In the genomic region with DNA sequence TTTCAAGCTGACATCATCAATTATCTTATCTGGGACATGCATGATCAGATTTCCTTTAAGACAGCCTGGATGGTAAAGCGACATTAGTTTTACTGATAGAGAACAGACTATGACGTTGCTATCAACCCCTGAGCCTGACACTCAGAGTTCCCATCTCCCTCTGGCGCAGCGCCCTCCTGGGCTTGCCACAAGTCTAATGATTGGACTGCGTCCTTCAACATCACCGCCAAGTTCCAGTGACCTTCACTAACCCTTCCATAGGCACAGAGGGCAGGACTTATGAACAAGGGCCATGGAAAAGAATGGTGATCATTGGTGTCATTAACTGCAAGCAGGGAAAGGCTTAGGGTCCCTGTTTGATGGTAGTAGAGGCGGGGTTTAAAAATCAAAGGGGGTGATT, we compare ENCODE assay signal across 12 mouse cellular contexts.
"Had no signal": no experiment of that assay in that cellular context is flagged by ENCODE, and none has a peak within 500 bp of the region (broad histone marks: within the 10 kb centered on the region; RNA-seq: fewer than 3 reads in every experiment).

No protein-coding gene starts in this region.

- DNase-seq: kidney, postnatal 14 days; lung, embryonic 14.5 days; lung, postnatal 10 days; thymus, postnatal 4 days had no signal

- H3K4me2 ChIP-seq: limb, embryonic 15.5 days; liver, embryonic 12.5 days; lung, embryonic 14.5 days; midbrain, embryonic 11.5 days; midbrain, embryonic 15.5 days; neural tube, embryonic 12.5 days had no signal

- H3K27ac ChIP-seq: left cerebral cortex, adult 2 months; limb, embryonic 15.5 days; midbrain, embryonic 15.5 days; neural tube, embryonic 12.5 days; stomach, postnatal 0 days had no signal

- H3K27me3 ChIP-seq: limb, embryonic 15.5 days; midbrain, embryonic 15.5 days had no signal

- ATAC-seq: liver, embryonic 12.5 days; midbrain, embryonic 15.5 days had no signal

- H3K9me3 ChIP-seq: limb, embryonic 15.5 days; liver, embryonic 12.5 days; megakaryocyte, embryonic 14.5 days; midbrain, embryonic 15.5 days; neural tube, embryonic 12.5 days had no signal

- H3K36me3 ChIP-seq: limb, embryonic 15.5 days; liver, embryonic 12.5 days; midbrain, embryonic 15.5 days; neural tube, embryonic 12.5 days had no signal

- H3K9ac ChIP-seq: limb, embryonic 15.5 days; liver, embryonic 12.5 days; lung, embryonic 14.5 days; midbrain, embryonic 15.5 days; neural tube, embryonic 12.5 days had no signal

- H3K4me3 ChIP-seq: left cerebral cortex, adult 2 months; limb, embryonic 15.5 days; liver, embryonic 12.5 days; midbrain, embryonic 15.5 days; neural tube, embryonic 12.5 days had no signal
